Mouse (Mus musculus) c-Kit-negative CD71-positive TER-119-positive erythroid progenitor cells, embryonic 14.5 days (primary cell): ENCODE results near the gene Dclk2.

ENCODE experiments used
- DNase-seq: peaks from one replicate; pipeline ENCODE4 v3.0.0-alpha.2; 2013; ENCODE audit warnings: low read depth, low spot score

Gene Dclk2

DNA sequence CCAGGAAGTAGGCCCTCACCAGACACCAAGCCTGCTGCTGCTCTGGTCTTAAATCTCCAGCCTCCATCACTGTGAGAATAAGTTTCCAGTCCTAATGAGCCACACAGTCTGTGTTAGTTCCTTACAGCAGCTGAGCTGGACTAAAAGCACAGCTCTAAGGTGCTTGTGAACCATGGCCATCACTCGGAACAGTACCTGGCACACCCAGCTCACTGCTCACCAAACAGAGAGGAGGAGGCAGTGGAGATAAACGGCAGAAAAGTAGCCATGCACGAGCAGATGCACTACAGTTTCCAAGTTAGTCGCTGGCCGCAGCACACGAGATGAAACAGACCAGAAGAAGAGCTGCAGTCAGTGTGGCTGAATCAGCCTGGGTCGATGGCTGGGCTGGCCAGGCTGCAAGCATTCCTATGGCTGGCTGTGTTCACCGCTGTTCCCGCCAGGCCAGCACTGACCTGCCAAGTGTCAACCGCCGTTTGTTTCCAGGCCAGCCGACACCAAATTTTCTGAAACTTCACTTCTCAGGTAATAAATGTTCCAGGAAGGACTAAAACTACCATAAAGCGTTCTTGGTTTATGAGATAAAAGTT, 122.7 kb downstream of the Dclk2 start:
- DNase-seq, result peak; percentile 52

DNA sequence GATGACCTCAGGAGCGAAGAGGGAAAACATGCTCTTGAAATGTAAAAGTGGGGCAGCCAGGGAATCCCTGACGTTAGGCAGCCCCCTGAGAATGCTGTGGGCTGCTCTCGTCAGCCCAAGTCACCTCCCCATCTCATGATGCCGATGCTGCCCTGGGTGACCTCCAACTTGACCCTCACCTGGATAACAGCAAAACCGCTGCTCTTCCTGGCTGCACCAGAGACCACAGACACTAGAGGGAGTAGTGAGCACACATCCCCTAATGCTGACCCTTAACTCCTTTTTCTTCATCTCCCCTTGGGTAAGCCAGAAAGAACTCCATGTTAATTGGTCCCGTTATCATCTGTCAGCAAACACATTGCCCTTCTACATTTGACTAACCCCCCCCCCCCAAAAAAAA, 123.9 kb downstream of the Dclk2 start:
- DNase-seq, result peak; percentile 46

DNA sequence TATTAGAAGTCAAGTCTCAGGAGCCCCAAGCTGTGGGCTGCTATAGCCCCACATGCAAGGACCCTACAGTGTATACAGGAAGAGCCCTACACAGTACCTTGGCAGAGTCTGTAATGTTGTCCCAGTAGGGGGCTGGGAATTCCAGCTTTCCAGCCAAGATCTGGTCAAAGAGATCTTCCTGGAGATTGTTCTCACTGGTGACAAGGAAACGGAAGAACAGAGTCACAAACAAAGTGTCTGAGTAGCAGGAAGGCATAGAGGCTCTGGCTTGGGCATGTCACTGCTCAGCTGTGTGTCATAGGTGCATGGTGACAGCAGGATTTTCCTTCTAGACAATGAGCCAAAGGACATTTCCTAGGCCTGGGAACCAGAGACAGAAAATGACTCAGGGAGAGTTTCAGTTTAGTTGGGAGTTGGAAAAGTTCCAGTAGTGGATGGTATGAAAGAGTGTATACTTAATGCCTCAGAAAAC, 126.9 kb downstream of the Dclk2 start:
- DNase-seq, result no peak

DNA sequence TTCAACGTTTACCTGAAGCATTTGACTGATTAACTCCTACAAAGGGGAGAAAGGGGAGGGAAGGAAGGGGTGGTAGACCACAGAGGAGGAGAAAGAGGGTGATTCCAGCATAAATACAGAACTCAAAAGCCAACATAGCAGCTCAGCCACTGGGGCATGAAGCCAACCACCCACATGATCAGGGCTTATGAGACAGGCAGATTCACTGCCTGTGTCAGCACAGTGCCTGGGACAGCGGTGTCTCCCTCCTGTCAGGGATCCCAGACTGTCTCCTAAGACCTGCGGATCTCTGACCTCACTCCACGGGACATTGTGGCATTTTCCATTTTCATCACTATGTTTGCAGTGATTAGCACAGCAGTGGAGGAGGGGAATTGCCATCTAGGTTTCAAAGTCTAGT, 127.4 kb downstream of the Dclk2 start:
- DNase-seq, result no peak

DNA sequence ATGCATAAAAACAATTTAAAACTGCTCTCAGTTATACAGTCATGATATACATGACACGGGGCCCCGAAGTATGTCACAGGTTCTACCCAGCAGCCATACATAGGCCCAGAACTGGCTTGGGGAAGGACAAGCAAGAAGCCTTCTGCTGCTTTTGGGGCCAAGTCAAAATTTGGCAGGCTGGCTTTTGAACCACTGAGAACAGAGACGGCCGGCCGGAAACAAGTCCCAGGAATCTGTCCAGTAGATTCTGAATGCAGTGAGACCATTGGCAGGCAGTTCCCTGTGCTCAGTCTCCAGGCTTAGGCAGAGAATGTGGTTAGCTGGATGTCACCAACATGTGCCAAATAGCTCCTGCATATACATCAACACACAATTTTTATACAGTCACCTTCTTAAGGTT, 130.9 kb downstream of the Dclk2 start:
- no peak for DNase-seq

DNA sequence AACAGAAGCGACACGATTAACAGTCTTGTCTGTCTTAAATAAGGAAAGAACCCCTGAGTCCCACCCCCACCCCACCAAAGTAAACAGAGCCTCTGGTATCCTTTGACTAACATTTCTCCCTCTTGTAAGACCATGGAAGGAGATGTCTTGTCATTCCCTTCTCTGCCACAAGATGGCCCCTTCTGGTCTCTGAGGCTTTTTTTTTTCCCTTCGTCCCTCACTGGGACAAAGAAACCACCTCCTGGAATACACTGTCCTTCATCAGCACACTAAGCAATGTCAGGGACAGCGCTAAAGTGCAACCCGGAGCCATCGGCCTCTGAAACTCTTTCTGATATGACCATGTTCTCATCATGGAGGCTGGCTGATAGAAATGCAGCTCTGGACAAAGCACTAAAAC, 131.9 kb downstream of the Dclk2 start:
- peak; percentile 48 for DNase-seq

DNA sequence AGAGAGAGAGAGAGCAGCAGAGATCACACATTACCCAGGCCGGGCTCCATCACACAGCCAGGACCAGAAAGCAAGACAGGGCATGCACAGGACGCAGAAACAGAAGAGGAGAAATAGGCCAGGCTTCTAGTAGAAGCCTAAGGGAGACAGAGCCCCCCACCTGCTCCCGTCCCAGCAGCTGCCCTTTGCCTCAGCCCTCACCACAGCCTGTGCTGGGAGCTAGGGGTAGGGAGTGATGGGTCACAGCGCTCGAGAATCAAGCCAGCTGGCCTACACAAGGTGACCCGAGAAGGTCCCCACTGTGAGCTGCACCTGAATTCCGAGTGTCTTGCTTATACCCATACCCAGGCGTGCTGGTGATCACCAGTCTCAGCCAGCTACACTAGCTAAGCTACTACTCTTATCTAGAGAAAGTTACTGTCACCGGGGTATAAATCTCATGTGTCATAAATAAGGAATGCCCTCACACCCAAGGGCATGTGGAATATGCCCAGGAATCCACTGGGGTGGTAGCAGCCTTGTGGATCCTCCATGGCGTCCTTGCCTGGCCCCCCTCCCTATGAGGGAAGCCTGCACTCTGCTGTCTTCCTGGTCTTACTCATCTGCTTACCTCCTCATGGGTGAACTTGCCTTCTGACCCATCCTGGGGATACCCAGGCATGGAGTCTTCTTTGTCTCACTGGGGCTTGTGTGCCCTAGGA, 133.1 kb downstream of the Dclk2 start:
- no peak for DNase-seq

DNA sequence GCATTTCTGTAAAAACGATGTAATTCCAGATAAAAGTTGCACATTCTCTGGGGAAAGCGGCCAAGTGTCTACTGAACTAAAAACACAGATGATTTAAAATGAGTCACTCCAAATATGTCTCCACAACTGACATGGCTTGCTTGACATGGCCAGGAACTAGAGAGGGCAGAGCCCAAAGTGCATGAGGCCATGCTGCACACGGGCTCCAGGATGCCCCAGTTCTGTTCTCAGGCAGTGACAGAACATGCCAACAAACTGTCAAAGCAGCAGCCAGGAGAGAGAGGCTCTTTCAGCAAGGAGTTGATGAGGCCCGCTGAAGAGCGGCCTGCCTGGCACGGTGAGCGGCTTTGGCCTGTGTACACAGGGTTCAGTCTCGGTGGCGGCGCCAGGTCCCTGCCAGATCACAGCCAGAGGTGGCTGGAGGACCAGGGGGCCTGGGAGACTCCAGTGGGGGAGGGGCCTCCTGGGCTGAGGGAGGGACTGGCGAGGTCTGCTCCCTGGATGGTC, 133.8 kb downstream of the Dclk2 start:
- DNase-seq, result no peak

DNA sequence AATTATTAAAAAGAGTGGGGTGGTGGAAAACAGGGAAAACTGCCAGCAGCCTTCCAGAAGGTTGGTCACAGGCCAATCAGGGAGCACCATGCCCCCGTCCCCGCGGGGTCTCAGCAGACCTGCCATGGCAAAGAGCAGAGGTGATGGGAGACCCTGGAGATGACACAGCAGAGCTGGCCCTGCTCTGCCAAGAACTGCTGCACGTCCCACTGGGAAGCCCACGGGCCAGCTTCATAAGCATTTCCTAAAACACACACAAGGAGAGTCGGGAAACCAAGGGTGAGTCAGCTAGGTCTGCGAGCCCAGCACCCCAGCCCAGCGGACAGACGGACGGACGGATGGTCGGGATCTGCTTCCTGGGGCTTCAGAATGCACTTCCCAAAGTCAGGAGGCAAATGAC, 134.4 kb downstream of the Dclk2 start:
- DNase-seq, result no peak

DNA sequence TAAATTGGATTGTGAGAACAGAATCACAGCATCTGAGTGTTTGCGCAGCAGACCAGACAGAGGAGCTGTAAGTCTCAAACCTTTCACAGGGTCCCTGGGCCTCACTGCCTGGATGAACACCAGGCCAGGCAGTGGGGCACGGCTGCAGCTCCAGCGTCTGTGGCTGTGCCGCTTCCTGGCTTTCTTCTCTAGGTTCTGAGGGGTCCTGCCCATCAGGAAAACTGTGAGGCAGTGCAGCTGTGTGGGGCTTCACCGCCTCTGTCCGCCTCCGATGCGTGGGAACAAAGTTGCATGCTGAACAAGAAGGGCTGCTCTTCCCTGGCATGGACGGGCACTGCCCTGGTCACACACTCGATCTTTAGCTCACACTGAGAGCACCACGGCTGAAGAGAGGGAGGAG, 135.7 kb downstream of the Dclk2 start:
- DNase-seq, result no peak

DNA sequence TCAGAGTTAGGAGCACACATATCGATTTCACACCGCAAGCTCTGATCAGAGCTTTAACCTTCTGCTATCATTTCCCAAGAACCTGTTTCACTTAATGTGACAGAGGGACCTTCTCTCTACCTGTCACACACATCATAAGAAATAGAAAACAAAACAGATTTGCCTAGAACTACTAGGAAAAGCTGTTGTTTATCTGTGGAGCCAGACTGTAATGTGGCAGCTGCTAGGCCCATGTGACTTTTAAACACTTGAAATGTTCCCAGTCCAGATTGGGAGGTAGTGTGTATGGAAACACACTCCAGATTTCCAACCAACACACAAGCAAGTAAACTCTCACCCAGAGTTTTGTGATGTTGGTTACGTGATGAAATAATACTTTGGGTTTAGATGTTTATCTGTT, 136.6 kb downstream of the Dclk2 start:
- DNase-seq, result no peak

DNA sequence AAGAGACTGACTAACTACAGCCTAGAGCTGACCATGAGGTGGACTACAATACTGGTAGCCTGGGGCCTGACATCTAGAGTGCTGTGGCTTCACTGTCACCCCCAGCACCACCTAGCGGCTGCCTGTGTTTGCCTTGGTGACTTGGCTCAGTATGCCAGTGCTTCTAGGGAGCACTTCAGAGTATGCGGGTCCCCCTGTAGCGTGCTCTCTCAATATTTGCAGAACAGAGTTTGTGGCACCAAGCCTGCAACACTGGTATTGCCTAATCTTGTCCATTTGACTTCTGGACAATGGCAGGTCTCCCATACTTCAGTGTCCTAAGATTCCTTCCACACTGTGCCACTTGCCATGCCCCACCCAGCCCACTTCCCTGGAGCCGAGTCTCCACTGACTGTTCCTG, 140.9 kb downstream of the Dclk2 start:
- no peak for DNase-seq

DNA sequence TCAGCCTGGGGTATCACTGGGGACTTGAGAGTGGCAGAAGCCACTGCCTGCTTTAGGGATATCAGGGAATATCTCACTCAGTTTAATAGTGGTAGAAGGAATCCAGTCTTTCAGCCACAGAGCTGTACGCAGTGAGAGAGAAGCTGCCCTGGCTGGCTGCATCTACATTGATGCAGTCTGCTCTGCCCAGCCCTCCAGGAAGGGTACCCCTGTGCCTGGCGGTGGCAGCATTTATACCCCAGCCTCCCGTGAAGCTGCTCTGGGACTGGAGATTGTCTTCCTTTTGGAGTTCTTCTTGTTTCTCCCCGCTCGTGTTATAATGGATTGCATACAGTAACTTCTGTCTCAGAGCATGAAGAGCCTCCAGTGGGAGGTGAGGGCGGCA, 145.2 kb downstream of the Dclk2 start:
- no peak for DNase-seq

DNA sequence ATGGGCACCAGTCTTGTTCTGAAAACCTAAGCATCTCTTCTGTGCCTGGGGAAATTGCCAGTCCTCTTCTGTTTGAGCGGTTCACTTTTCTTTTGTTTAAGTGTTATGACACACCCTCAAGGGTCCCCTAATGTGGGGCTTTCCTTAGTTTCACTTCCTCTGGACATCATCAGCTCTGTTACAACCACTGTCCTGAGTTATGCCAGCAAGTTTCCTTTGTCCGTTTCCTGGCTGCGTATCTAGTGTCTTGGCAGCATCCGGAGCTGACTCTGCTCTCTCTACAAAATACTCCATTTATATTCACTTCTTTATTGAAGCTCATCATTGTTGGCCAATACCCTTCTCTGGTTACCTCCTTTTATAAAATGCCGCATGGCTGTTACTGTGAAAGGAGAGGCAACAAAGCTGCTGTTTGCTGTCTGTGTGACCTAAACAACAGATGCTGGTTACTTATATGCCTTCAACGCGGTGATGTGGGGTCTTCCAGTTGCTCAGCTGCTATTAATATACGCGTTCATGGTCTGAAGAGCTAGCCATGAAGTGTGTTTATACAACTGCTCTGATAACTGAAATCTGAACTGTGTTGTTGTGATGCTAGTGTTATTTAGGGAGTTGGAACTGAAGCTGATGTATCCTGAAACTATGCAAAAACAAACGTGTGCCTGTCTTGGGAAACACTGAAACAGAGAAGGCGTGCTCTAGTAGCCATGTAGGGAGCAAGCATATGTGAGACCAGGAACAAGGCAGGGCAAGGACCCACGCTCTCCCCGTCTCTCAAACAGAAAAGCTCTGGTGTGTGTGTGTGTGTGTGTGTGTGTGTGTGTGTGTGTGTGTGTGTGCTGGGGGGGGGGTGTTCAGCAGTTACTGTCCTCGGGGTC, 145.8 kb downstream of the Dclk2 start:
- DNase-seq, result no peak

DNA sequence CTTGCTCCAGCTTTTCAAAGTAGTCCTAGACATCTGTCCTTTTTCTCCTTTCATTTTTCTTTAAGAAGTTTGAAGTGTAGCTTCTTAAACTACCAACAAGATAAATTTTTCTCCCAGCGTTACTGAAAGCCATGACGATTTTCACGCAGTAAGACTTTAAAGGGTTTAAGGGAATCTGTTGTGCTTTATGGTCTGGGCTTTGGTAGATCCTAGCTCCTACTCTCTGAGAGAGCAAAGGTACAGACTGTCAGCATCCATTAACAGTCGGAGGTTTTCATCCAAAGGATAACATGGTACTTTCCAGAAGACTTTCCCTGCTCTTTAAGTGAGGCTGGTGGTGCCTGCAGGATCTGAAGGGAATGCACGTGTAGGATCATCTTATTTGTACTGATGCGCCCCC, 151.7 kb downstream of the Dclk2 start:
- DNase-seq, result no peak

DNA sequence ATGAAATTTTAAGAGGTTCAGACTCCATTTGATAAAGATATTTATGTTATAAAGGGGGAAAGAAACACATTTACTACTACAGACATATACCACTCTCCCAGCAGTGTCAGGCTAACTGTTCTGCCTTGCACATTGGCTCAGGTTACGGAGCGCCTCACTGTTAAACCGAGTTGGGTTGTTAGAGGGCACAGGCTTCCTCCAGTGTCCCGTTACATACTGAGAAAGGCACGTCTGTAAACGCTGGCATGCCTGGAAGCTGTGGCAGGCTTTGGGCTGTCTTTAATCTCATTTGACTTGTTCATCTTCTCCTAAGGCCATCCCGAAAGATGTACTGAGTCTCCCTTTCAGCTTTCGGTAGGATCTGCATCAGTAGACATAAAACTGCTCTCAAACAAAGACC, 152.1 kb downstream of the Dclk2 start:
- no peak for DNase-seq

DNA sequence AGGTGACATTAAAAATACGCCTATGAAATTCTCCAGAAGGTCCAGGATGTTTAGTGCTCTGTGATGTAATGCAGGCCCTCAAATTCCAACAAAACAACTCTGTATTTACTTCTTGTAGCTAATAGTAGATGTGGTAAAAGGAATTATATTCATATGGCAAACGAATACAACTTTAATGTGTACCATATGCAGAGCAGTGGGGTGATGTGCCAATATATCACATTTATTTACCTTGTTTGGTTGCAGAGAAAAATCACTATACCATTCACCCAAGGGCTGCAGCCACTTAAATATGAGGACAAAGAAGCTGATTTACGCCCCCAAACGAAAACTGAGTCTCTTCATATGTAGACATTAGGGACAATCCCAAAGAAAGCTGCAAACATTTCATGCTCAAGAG, 158.2 kb downstream of the Dclk2 start:
- no peak for DNase-seq

DNA sequence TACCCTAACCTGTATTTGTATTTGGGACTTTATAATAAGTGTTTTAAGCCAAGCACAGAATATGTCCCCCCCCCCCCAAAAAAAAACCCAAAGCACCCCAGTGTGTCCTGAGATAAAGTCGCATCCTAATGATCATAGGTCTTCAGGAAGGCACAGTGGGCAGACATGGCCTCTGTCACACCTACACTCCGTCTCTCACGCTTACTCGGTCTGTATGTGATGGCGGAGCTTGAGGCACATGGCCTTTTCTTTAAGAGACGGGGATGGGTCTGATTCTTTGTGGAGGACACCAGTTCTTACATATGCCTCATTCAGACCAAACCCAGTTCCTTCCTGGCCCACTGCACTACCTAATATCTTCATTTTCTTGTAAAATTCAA, 158.6 kb downstream of the Dclk2 start:
- no peak for DNase-seq

DNA sequence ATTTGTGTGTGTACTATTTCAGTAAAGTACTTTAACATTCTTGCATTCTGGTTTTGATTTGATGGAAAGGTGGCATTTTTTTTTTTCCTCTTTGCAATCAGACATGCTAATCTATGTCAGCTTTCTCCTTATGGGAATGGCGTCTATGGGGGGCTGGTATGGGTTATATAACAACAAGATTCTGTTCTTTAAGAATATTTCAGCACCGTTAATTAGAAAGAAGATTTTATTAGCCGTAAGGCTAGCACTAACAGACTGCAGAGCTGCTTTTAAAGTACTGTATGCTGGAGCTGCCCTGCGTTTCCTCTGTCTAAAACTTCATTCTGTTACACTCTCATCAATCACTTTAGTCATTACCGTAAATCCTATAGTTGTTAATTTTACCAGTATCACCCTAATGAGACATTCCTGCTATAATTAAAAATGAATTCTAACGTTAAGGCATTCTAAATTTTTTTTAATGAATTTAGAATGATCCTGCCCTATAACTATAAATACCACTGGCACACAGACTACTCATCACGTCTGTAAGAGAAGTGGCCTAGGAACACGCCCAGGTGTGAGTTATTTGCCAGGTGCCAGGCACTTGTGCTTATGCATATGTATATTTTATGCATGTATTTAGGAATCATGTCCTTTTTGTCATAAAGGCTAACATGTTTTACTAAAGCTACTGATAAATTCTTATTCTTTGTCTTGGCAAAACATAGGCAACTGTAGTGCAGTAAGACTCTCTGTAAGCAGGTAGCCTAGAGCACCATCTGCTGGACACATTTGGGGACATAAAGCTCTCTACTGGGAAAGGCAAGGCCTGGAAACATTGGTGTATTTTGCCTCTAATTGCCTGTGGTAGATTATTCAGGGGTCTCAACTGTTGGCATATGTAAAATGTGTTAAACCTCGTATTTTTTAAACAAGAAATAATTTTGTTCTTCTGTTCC, 159.3 kb downstream of the Dclk2 start:
- no peak for DNase-seq

DNA sequence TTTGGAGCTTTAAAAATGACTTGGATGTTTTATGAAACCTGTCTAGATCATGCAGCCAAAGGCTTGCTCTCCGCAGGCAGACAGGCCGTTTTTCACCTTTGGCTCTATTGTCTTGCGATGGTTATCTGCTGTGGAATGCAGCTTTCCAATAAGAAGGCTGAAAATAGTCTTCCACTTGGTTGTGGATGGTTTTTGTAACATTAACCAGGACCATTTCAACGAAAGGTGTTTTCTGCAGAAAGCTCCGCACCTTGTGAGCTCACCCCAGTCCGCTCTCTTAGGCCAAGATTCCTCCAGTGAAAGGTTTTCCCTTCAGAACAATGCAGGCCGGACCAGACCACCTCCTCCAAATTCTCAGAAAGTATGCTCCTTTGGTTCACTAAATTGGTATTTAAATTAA, 160.2 kb downstream of the Dclk2 start:
- no peak for DNase-seq

DNA sequence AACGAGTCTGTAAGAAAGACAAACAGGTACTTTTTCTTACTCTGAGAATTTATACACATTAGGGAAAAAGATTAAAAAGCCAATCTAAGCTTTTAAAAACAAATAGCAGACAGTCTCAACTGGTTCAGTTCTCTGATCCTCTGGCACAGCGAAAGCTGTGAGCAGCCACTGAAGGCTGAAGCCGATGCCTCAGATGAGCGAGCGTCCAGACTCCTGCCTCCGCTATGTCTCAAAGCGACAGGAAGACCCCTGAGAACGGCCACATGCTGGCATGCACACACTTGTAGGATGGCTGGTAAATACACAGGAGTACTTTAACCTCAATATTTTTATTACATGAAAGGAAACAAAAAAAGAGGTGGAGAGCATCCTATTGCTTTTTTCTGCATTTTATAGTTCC, 160.8 kb downstream of the Dclk2 start:
- no peak for DNase-seq
